Mouse (Mus musculus) cerebellum, postnatal 14 days (tissue): ENCODE data around the gene Ubl5.
A peak's percentile ranks its signal among the peaks of the same experiment; 100 is the strongest.
"Not testable (repeated sequence)": the region's sequence is repeated elsewhere in the genome, so short reads cannot be mapped to it uniquely, and the experiment has no call there.

ENCODE experiments used
- DNase-seq, 2 experiments: peaks; one replicate each; pipeline ENCODE4 v3.0.0; 2021; ENCODE audit warnings: mixed read lengths in 2 of 2

The Ubl5 gene

GRCm38 (mm10) chr9:20642101-20642895 lies at the start of gene Ubl5:
Ubl5 (plus strand) TSS chr9:20642878.
- DNase-seq = peak; percentile 84 to 91

- no peak for DNase-seq
These were observed 41.4 kb upstream of the Ubl5 start for GRCm38 (mm10) chr9:20601270-20601669.

DNA sequence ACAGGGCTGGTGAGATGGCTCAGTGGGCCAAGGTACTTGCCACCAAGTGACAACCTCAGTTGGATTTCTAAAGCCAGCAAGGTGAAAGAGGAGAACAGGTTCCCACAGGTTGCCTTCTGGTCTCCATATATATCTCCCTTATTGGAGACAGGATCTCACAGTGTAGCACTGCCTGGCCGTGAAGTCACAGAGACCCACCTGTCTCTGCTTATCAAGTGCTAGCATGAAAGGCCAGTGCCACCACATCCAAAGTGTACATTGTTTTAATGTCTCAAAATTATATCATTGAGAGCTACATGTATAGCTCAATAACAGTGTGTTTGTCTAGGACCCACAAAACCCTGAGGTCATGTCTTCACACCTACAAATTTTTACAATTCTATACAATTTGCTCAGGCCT lies 36.4 kb upstream of the Ubl5 start:
- no peak for DNase-seq

GRCm38 (mm10) chr9:20607100-20607974 lies 35.3 kb upstream of the Ubl5 start:
- DNase-seq = peak; percentile 87 to 92

DNA sequence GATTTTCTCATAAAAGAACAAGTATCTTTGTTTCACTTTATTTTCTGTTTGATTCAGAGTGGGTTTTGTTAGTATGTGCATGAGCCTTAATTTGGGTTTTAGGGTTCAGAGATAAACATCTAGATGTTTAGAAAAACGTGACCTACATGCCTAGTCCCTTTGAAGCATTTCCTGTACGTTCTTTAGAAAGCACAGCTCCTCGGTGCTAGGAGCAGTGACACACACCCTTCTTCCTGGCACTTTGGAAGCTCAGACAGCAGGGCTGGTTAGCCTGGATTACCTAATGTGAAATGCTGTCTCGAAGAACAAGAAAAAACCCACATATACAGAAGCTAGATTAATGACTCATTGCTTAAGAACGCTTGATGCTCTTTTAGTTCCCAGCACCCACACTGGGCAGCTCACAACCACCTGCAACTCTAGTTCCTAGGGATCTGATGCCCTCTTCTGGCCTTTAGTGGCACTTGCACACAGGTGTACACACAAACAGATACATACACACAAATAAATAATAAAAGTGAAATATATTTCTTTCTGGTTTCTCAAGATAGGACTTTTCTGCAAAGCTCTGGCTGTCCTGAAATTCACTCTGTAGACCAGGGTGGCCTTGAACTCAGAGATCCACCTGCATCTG lies 32.7 kb upstream of the Ubl5 start:
- DNase-seq = no peak

DNA sequence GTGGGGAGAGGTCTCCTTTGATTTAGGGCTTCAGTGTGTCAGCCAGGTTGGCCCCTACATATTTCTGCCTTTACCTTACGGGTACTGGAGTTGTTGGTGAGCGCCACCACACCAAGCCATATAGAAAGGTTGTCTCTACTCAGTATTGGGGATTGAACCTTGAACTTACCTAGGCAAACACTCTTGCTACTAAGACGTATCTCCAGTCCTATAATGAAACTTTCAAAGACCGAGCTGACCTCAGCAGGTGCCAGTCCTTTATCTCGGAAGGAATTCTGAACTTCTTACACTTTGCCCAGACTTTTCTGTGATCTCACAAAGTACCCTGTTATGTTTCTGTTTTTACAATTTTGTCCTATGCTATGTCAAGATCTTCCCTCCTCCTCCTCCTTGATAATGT lies 30.7 kb upstream of the Ubl5 start:
- no peak for DNase-seq

GRCm38 (mm10) chr9:20616685-20617084 lies 26.0 kb upstream of the Ubl5 start:
- DNase-seq = no peak

GRCm38 (mm10) chr9:20631332-20631731 lies 11.3 kb upstream of the Ubl5 start:
- DNase-seq = no peak

DNA sequence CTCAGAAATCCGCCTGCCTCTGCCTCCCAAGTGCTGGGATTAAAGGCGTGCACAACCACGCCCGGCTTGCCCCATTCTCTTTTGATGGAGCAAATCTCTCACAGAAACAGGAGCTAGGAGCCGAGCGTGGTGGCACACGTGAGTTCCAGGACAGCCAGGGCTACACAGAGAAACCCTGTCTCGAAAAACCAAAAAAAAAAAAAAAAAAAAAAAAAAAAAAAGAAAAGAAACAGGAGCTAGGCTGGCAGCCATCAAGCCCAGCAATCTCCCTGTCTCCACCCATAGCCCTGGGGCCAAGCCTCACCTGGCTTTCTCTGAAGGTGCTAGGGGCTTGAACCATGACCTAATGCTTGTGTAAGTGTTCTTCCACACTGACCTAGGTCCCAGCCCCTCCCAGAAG lies 7.0 kb upstream of the Ubl5 start:
- not testable (repeated sequence) for DNase-seq

DNA sequence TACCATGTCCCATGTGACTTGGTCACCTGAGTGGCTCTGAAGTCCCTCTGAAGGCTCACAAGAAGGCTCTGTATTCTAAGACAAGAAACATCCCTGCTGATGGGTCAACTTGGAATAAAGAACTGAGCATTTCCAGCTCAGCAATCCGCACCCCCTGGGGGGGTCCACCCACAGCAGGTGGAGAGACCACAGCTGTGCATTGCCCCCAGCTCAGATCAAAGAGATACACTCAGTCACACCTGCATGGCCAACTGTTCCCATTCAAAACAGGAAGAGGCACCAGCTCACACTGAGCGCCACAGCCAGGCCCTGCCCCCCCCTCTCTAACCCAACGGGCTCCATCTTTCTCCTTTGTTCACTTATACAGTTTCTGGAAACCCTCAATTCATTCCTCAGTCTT lies 6.4 kb upstream of the Ubl5 start:
- no peak for DNase-seq

DNA sequence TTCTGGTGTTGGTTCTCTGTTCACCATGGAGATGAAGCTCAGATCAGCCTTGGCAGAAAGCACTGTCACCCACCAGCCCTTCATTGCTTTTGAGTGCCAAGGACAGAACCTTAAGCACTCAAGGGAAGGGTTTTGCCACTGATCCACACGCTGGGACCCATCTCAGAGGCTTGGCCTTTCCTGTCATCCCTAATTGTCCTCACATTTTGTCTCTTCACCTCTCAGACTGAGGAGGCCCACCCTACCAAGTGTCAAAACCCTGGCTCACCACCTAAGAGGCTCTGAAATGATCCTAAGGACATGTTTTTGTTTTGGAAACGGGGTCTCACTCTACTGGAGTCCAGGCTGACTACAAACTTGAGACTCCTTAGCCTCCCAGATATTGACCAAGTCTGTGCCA lies 5.9 kb upstream of the Ubl5 start:
- no peak for DNase-seq

GRCm38 (mm10) chr9:20638552-20638951 lies 4.1 kb upstream of the Ubl5 start:
- DNase-seq = no peak

GRCm38 (mm10) chr9:20639486-20639885 lies 3.2 kb upstream of the Ubl5 start:
- DNase-seq = no peak

GRCm38 (mm10) chr9:20641501-20641900 lies 1.2 kb upstream of the Ubl5 start:
- no peak for DNase-seq

DNA sequence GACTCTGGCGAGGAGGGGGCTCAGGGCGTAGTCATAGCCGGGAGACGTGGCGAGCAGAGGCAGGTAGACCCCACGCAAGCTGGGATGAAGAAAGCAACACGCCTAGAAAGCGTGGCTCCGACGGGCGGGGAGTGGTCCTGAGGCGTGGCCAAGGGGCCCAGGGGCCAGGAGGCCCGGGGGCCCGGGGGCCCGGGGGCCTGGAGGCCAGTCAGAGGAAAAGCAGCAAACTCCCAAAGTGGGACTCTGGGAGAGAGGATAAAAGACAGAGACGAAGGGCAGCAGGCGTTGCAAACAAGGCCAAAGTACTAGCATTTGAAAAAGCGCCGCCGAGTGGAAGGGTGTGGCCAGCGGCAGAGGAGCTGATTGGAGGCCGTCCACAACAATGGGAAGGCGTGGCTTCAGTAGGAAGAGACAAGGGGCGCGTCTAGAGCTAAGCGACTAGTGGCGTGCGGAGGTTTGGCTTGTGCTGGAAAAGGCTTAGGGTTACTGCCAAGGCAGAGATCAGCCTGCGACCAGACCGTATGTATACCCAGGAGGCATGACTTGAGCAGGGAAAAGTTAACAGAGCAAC lies 303 bp downstream of the Ubl5 start:
- peak; percentile 67 to 81 for DNase-seq

- peak in 1 of 2 experiments; percentile 6 for DNase-seq
These were observed 1.1 kb downstream of the Ubl5 start for GRCm38 (mm10) chr9:20643781-20644180.

DNA sequence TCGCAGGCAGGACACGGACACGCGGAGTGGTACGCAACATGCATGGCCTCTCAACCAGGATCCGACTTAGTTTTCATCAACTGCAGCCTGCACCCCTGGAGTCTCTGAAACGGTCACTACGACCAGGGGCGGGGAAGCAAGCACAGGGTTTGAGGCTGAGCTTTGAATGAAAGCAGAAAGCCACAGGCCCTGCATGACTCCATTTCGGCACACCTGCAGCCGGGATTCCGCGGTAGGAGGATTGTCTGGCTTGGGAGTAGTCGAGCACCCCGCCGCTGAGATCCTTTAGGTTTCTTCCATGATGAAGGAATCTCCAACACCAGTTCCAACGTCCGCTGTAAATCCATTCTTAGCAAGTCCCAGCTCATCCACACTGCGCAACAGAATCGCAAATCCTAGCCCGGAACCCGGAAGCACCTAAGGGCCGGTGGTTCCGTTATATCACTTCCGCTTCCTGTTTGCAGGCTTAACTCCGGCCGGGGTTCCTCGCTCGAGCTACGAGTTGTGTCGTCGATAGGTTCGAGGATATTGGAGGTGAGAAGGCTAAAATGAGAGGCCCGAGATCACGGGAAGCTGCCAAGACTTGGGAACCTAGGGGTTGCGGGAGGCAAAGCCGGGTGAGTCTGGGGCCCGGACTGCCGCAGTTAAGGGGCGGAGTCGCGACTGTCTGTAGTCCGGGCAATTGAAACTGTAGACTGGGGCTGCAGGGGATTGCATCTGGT lies 1.8 kb downstream of the Ubl5 start, which contains the start of gene Fbxl12:
Fbxl12 (minus strand) TSS at position 408 of the 722 bp plus-strand sequence.
- DNase-seq = peak; percentile 79 to 80

DNA sequence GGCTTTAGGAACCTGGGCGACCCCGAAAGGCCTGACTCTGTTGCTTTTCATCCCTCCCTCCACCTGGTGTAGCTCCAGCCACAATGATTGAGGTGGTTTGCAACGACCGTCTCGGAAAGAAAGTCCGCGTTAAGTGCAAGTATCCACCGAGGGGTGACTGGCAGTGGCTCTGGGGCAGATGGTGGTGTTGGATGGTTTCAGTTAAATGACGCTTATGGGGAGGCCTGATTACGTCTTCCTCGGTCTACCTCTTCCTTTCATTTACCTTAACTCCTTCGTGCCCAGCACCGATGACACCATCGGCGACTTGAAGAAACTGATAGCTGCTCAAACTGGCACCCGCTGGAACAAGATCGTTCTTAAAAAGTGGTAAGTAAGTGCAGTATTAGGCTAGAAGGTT lies 2.4 kb downstream of the Ubl5 start:
- DNase-seq = peak; percentile 36 to 40

- peak; percentile 97 to 98 for DNase-seq
These were observed 9.1 kb downstream of the Ubl5 start, which contains the start of gene Pin1 for GRCm38 (mm10) chr9:20651602-20652259. Pin1 (plus strand) TSS chr9:20652095.

GRCm38 (mm10) chr9:20652260-20652658 lies 9.6 kb downstream of the Ubl5 start:
- DNase-seq = no peak

- DNase-seq = no peak
These were observed 11.2 kb downstream of the Ubl5 start for GRCm38 (mm10) chr9:20653859-20654258.

DNA sequence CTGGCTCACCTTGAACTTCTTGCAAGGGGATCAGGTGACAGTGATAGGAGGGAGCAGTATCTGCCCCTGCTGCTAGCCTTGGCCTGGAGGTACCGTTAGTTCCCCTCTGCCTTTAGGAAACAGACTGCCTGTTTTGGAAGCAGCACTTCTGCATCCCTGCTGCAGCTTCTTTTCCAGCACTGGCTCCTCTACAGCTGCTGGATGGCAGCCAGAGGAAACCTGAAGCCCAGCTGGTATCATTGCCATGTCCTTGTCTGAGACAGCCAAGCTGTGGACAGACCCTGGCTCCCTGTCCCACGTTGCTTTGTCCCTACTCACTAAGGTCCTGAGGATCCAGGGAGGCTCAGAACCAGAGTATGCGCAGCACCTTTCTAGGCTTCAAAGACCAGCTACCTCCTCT lies 14.9 kb downstream of the Ubl5 start:
- DNase-seq = peak; percentile 53 to 68
